Mouse (Mus musculus) G1E (cell line): Measurements from ENCODE around the gene Plekha7. TPM values are rescaled to one million over a fixed set of nuclear protein-coding genes. Genes with fewer than 3 reads are reported as not detected.

Experiments used
- ATAC-seq: 2 replicates; pipeline ENCODE4 v1.8.0; 2016; ENCODE audit warnings: mild to moderate bottlenecking; ENCODE audit not compliant: insufficient number of reproducible peaks, poor library complexity, low FRiP score, severe bottlenecking; ENCODE audit errors: extremely low read depth
- DNase-seq: peaks from one replicate; pipeline ENCODE4 v3.0.0; 2012; ENCODE audit warnings: low spot score
- H3K27me3 ChIP-seq: 2 replicates; pipeline ENCODE4 v1.6.1; 2012; ENCODE audit warnings: mild to moderate bottlenecking, low read length, inconsistent platforms; ENCODE audit not compliant: insufficient read depth
- H3K36me3 ChIP-seq: replicated peaks from 2 replicates; pipeline ENCODE3; 2012; ENCODE audit warnings: mild to moderate bottlenecking, inconsistent platforms
- H3K4me1 ChIP-seq: 2 replicates; pipeline ENCODE4 v1.6.1; 2012; ENCODE audit warnings: low read depth, low read length, inconsistent platforms, mixed read lengths; ENCODE audit not compliant: insufficient read depth
- H3K4me3 ChIP-seq: 2 replicates; pipeline ENCODE4 v1.5.1; 2012; ENCODE audit warnings: low read depth, mild to moderate bottlenecking, inconsistent platforms, low read length, moderate library complexity, mixed read lengths
- H3K9me3 ChIP-seq: replicated peaks from 2 replicates; pipeline ENCODE4 v1.6.1; 2012; ENCODE audit warnings: inconsistent platforms
- CTCF ChIP-seq: IDR thresholded peaks from 2 replicates; pipeline ENCODE4 v1.5.1; 2012; ENCODE audit warnings: low read depth, low read length, inconsistent platforms, mixed read lengths
- GATA1 ChIP-seq: IDR thresholded peaks from 2 replicates; pipeline ENCODE4 v1.6.1; 2012; ENCODE audit warnings: borderline replicate concordance, low read length, inconsistent platforms, mixed read lengths
- GATA2 ChIP-seq: IDR thresholded peaks from 2 replicates; pipeline ENCODE4 v1.6.1; 2012; ENCODE audit warnings: low read depth, low read length, inconsistent platforms, borderline replicate concordance
- POLR2AphosphoS5 ChIP-seq: IDR thresholded peaks from 2 replicates; pipeline ENCODE4 v1.6.1; 2012; ENCODE audit warnings: low read depth, low read length, inconsistent platforms; ENCODE audit not compliant: insufficient replicate concordance
- TAL1 ChIP-seq: conservative IDR thresholded peaks from 2 replicates; pipeline ENCODE4 v1.6.1; 2012; ENCODE audit warnings: low read depth, low read length, inconsistent platforms, mixed read lengths
- polyA plus RNA-seq: library from polyadenylated mRNA; stranded (reverse); fragments of >175 nt; gene quantifications from 2 replicates; pipeline ENCODE4 v1.2.3, GENCODE M21; 2012
- total RNA-seq, 2 experiments: library from RNA; stranded (forward) in 1 of 2; stranded (reverse) in 1 of 2; fragments of 200-1000 nt in 1 of 2; fragments of >200 nt in 1 of 2; fragmentation: Nextera tagmentation in 1 of 2; gene quantifications; 2 replicates each; pipeline ENCODE4 v1.2.3; 2014 to 2017

Gene Plekha7
- total and polyA plus RNA-seq, 3 experiments = 10.1 to 33.4 (median 18.5) TPM

- no peaks in the 10 kb centered on the region for H3K27me3 ChIP-seq
- H3K4me1 ChIP-seq = peaks cover 19% of the 10 kb centered on the region
- ATAC-seq = no peak
- 0 out of 2 replicates have a peak, but pooled peaks cover 4% of the 10 kb centered on the region for H3K9me3 ChIP-seq
- no peak for DNase-seq
- no peak overlapping the region for H3K4me3 ChIP-seq
- peaks cover 13% of the 10 kb centered on the region for H3K36me3 ChIP-seq
- TF ChIP-seq GATA2 (no peak), GATA1 (no peak), CTCF (no peak), POLR2AphosphoS5 (no peak), TAL1 (no peak)
These were observed 38.6 kb downstream of the Plekha7 start for GRCm38 (mm10) chr7:116269501-116269995.

GRCm38 (mm10) chr7:116268113-116268926 is 39.9 kb downstream of the Plekha7 start:
- Histone ChIP-seq H3K4me3 (no peak overlapping the region), H3K36me3 (peaks cover 13% of the 10 kb centered on the region), H3K27me3 (no peaks in the 10 kb centered on the region), H3K4me1 (peaks cover 26% of the 10 kb centered on the region), H3K9me3 (0 out of 2 replicates have a peak, but pooled peaks cover 4% of the 10 kb centered on the region)
- DNase-seq (no peak), ATAC-seq (no peak)
- no peak for TF ChIP-seq POLR2AphosphoS5
- TF ChIP-seq TAL1 = no peak
- TF ChIP-seq GATA1 = no peak
- no peak for TF ChIP-seq CTCF

GRCm38 (mm10) chr7:116263281-116263680 is 44.9 kb downstream of the Plekha7 start:
- Histone ChIP-seq H3K36me3 (peaks cover 2% of the 10 kb centered on the region), H3K4me3 (no peak overlapping the region), H3K4me1 (peaks cover 32% of the 10 kb centered on the region), H3K27me3 (no peaks in the 10 kb centered on the region), H3K9me3 (no peaks in the 10 kb centered on the region)
- TF ChIP-seq CTCF (no peak), GATA2 (no peak), GATA1 (no peak), POLR2AphosphoS5 (no peak), TAL1 (no peak)
- DNase-seq (no peak), ATAC-seq (no peak)

- Histone ChIP-seq H3K9me3 (no peaks in the 10 kb centered on the region), H3K36me3 (peaks cover 4% of the 10 kb centered on the region), H3K4me3 (no peak overlapping the region), H3K27me3 (no peaks in the 10 kb centered on the region), H3K4me1 (peaks cover 28% of the 10 kb centered on the region)
- no peak for ATAC-seq
- TF ChIP-seq CTCF (no peak), GATA2 (no peak)
- DNase-seq = no peak
These were observed 45.7 kb downstream of the Plekha7 start for GRCm38 (mm10) chr7:116262508-116262907.

- peaks cover 30% of the 10 kb centered on the region for H3K4me1 ChIP-seq
- peaks cover 7% of the 10 kb centered on the region for H3K36me3 ChIP-seq
- no peak for DNase-seq
- H3K9me3 ChIP-seq = no peaks in the 10 kb centered on the region
- peak; percentile 58; the same call in 1 of the 2 replicates for ATAC-seq
- TF ChIP-seq GATA1 (no peak), CTCF (0 out of 2 replicates have a peak, but pooled peaks have one; percentile 13), TAL1 (no peak)
- no peaks in the 10 kb centered on the region for H3K27me3 ChIP-seq
- H3K4me3 ChIP-seq = no peak overlapping the region
These were observed 46.1 kb downstream of the Plekha7 start for GRCm38 (mm10) chr7:116262101-116262500.

- peaks cover 32% of the 10 kb centered on the region for H3K4me1 ChIP-seq
- peaks cover 10% of the 10 kb centered on the region for H3K36me3 ChIP-seq
- TF ChIP-seq TAL1 (no peak), GATA1 (no peak), POLR2AphosphoS5 (no peak), CTCF (no peak), GATA2 (no peak)
- no peaks in the 10 kb centered on the region for H3K9me3 ChIP-seq
- ATAC-seq = no peak
- H3K27me3 ChIP-seq = no peaks in the 10 kb centered on the region
- H3K4me3 ChIP-seq = no peak overlapping the region
- no peak for DNase-seq
These were observed 47.2 kb downstream of the Plekha7 start for GRCm38 (mm10) chr7:116260826-116261615.
